Mouse (Mus musculus) lung, postnatal 36 days (tissue): ENCODE data around the gene Mif4gd.
A peak's percentile ranks its signal among the peaks of the same experiment; 100 is the strongest.
"Not testable (repeated sequence)": the region's sequence is repeated elsewhere in the genome, so short reads cannot be mapped to it uniquely, and the experiment has no call there.

ENCODE experiments used
- DNase-seq: peaks from one replicate; pipeline ENCODE4 v3.0.0; 2022; ENCODE audit warnings: mixed read lengths

Gene Mif4gd

GRCm38 (mm10) chr11:115612410-115613137 is at the start of gene Mif4gd:
Gene Mif4gd (minus strand): TSS chr11:115612969.
- peak; percentile 95 for DNase-seq

- DNase-seq: no peak
Measured at GRCm38 (mm10) chr11:115660376-115660775, 47.6 kb upstream of the Mif4gd start.

GRCm38 (mm10) chr11:115658521-115658920 is 45.8 kb upstream of the Mif4gd start:
- no peak for DNase-seq

- no peak for DNase-seq
Measured at GRCm38 (mm10) chr11:115654128-115654527, 41.4 kb upstream of the Mif4gd start.

- no peak for DNase-seq
Measured at GRCm38 (mm10) chr11:115653194-115653593, 40.4 kb upstream of the Mif4gd start.

GRCm38 (mm10) chr11:115651680-115652079 is 38.9 kb upstream of the Mif4gd start:
- DNase-seq: no peak

GRCm38 (mm10) chr11:115649706-115650105 is 36.9 kb upstream of the Mif4gd start:
- no peak for DNase-seq

- DNase-seq: peak; percentile 86
Measured at GRCm38 (mm10) chr11:115647459-115647858, 34.7 kb upstream of the Mif4gd start.

GRCm38 (mm10) chr11:115646439-115646838 is 33.7 kb upstream of the Mif4gd start:
- no peak for DNase-seq

GRCm38 (mm10) chr11:115645498-115645897 is 32.7 kb upstream of the Mif4gd start:
- not testable (repeated sequence) for DNase-seq

GRCm38 (mm10) chr11:115644308-115644707 is 31.5 kb upstream of the Mif4gd start:
- DNase-seq: no peak

- no peak for DNase-seq
Measured at GRCm38 (mm10) chr11:115643265-115643664, 30.5 kb upstream of the Mif4gd start.

GRCm38 (mm10) chr11:115642705-115643104 is 29.9 kb upstream of the Mif4gd start:
- DNase-seq: no peak

GRCm38 (mm10) chr11:115641664-115642036 is 28.9 kb upstream of the Mif4gd start:
- no peak for DNase-seq

GRCm38 (mm10) chr11:115640978-115641663 is 28.4 kb upstream of the Mif4gd start:
- DNase-seq: peak; percentile 39

- no peak for DNase-seq
Measured at GRCm38 (mm10) chr11:115640311-115640828, 27.6 kb upstream of the Mif4gd start.

GRCm38 (mm10) chr11:115639540-115639939 is 26.8 kb upstream of the Mif4gd start:
- DNase-seq: no peak

GRCm38 (mm10) chr11:115638498-115639409 is 26.0 kb upstream of the Mif4gd start:
- DNase-seq: peak; percentile 40

GRCm38 (mm10) chr11:115636960-115637359 is 24.2 kb upstream of the Mif4gd start:
- no peak for DNase-seq

GRCm38 (mm10) chr11:115635484-115635883 is 22.7 kb upstream of the Mif4gd start:
- no peak for DNase-seq

- no peak for DNase-seq
Measured at GRCm38 (mm10) chr11:115635041-115635440, 22.3 kb upstream of the Mif4gd start.

GRCm38 (mm10) chr11:115634109-115634508 is 21.3 kb upstream of the Mif4gd start:
- no peak for DNase-seq

GRCm38 (mm10) chr11:115632862-115633261 is 20.1 kb upstream of the Mif4gd start:
- no peak for DNase-seq
